Mouse (Mus musculus) brain, embryonic 14.5 days (tissue): Measurements from ENCODE around the gene Rrbp1.

Experiments
- CTCF ChIP-seq: fragments of 200-500 bp; IDR thresholded peaks from 2 replicates; pipeline ENCODE4 v1.5.1; 2012; ENCODE audit warnings: inconsistent platforms, mild to moderate bottlenecking, moderate library complexity, borderline replicate concordance; ENCODE audit not compliant: insufficient read depth, insufficient read length; ENCODE audit errors: extremely low read depth
- POLR2A ChIP-seq: fragments of 200-500 bp; IDR thresholded peaks from 2 replicates; pipeline ENCODE4 v1.6.1; 2012; ENCODE audit warnings: mild to moderate bottlenecking, inconsistent platforms, borderline replicate concordance; ENCODE audit not compliant: poor library complexity, insufficient read depth, insufficient read length, severe bottlenecking; ENCODE audit errors: extremely low read depth

DNA sequence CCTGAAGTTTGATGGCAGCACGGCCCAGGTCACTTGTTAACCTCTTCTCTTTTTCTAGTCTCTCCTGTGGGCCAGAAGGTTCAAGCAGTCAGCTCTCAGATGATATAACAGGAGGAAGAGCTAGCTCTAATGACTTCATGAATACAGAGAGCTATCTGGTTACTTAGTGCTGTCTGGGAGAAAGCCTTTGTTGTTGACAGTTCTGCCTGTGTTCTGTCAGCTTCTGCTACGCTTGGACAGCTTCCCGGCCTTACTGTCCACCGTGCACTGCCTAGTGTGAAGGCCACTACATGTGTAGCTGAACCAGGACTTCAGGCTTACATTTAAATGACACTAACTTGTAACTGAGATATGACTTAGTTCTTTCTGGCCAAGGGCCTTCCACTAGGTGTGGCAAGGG lies 62.6 kb downstream of the Rrbp1 start:
- TF ChIP-seq CTCF (no peak), POLR2A (no peak)
